Mouse (Mus musculus): ENCODE results near the gene Gtf3c1. TPM values are rescaled to one million over a fixed set of nuclear protein-coding genes. Genes with fewer than 3 reads are reported as not detected.

Gene Gtf3c1
- total and polyA plus RNA-seq, 3 experiments = 36.8 to 151 (median 74.1) TPM

GRCm38 (mm10) chr7:125601280-125601670, 106.3 kb downstream of the Gtf3c1 start:
- Histone ChIP-seq H3K4me1 (ENCODE audit: insufficient read depth, low read depth, low read length) (peaks cover 45% of the 10 kb centered on the region), H3K9me3 (replicated peaks) (no peaks in the 10 kb centered on the region), H3K4me3 (ENCODE audit: low read depth, low read length) (no peak overlapping the region), H3K36me3 (replicated peaks) (no peaks in the 10 kb centered on the region), H3K27me3 (ENCODE audit: insufficient read depth, low read length) (peaks cover 81% of the 10 kb centered on the region)
- no peak for DNase-seq (ENCODE audit: low spot score)
- TF ChIP-seq GATA2 (IDR thresholded peaks at IDR 0.05; ENCODE audit: borderline replicate concordance, low read depth, low read length) (no peak), CTCF (IDR thresholded peaks at IDR 0.05; ENCODE audit: low read depth, low read length) (no peak), TAL1 (conservative IDR thresholded peaks at IDR 0.05; ENCODE audit: low read depth, low read length) (no peak), POLR2AphosphoS5 (IDR thresholded peaks at IDR 0.05; ENCODE audit: insufficient replicate concordance, low read depth, low read length) (no peak), GATA1 (IDR thresholded peaks at IDR 0.05; ENCODE audit: borderline replicate concordance, low read length) (no peak)
- no peak for ATAC-seq (ENCODE audit: extremely low read depth, insufficient number of reproducible peaks, low FRiP score, poor library complexity, severe bottlenecking)

DNA sequence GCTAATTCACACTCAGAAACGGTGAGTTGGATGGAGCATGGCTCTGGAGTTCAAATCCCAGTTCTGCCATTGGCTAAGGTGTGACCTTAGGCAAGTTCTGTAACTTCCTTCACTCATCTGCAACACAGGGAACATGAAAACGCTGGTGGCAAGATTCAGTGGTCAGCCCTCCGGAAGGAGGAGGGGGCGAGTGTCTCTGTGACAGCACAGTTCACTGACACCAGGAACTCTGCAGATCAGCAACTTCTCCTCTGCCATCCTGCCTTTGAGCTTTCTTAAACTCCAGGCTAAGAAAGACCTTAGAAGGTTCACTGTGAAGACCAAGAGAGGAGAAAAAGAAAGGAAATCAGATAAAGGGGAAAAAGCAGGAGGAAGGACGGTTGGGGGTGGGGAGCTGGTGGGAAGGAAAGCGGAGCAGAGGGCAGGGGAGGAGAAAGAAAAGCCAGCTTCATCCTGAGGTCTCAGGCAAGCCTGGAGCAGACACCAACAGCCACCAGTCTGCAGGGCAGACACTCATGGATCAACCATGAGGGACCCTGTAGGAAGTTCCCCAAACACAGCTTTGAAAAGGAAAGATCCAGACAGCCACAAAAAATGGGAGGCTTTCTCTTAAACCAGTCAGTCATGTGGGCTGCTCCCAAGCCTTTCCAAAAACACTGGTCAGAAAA, 106.8 kb downstream of the Gtf3c1 start:
- Histone ChIP-seq H3K27me3 (ENCODE audit: insufficient read depth, low read length) (peaks cover 79% of the 10 kb centered on the region), H3K4me1 (ENCODE audit: insufficient read depth, low read depth, low read length) (peaks cover 47% of the 10 kb centered on the region), H3K36me3 (replicated peaks) (no peaks in the 10 kb centered on the region), H3K9me3 (replicated peaks) (no peaks in the 10 kb centered on the region), H3K4me3 (ENCODE audit: low read depth, low read length) (no peak overlapping the region)
- ATAC-seq (ENCODE audit: extremely low read depth, insufficient number of reproducible peaks, low FRiP score, poor library complexity, severe bottlenecking) = no peak
- no peak for DNase-seq (ENCODE audit: low spot score)
- TF ChIP-seq TAL1 (conservative IDR thresholded peaks at IDR 0.05; ENCODE audit: low read depth, low read length) (no peak), CTCF (IDR thresholded peaks at IDR 0.05; ENCODE audit: low read depth, low read length) (no peak), GATA1 (IDR thresholded peaks at IDR 0.05; ENCODE audit: borderline replicate concordance, low read length) (no peak), POLR2AphosphoS5 (IDR thresholded peaks at IDR 0.05; ENCODE audit: insufficient replicate concordance, low read depth, low read length) (no peak), GATA2 (IDR thresholded peaks at IDR 0.05; ENCODE audit: borderline replicate concordance, low read depth, low read length) (no peak)

DNA sequence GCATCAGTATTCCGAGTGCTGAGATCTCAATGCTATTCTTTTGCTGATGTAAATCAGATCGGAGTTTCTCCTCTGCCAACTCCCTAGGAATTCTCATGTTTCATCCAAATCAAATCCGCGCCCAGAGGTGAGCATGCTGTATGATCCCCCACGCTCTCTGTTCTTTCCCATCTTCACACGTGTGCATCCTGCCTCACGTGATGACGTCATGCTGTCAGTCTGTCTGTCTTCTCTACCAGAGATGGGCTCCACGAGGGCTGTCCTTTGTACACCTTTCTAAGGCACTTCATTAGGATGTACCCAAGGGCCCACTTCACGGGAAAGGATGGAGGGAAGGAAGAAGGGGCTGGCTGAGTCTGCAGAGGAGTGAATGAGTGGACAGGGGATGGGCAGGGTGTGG, 107.4 kb downstream of the Gtf3c1 start:
- no peaks in the 10 kb centered on the region for H3K9me3 ChIP-seq (replicated peaks)
- no peak for TF ChIP-seq GATA1 (IDR thresholded peaks at IDR 0.05; ENCODE audit: borderline replicate concordance, low read length)
- no peak for TF ChIP-seq CTCF (IDR thresholded peaks at IDR 0.05; ENCODE audit: low read depth, low read length)
- TF ChIP-seq GATA2 (IDR thresholded peaks at IDR 0.05; ENCODE audit: borderline replicate concordance, low read depth, low read length) = no peak
- TF ChIP-seq POLR2AphosphoS5 (IDR thresholded peaks at IDR 0.05; ENCODE audit: insufficient replicate concordance, low read depth, low read length) = no peak
- TF ChIP-seq TAL1 (conservative IDR thresholded peaks at IDR 0.05; ENCODE audit: low read depth, low read length) = no peak

DNA sequence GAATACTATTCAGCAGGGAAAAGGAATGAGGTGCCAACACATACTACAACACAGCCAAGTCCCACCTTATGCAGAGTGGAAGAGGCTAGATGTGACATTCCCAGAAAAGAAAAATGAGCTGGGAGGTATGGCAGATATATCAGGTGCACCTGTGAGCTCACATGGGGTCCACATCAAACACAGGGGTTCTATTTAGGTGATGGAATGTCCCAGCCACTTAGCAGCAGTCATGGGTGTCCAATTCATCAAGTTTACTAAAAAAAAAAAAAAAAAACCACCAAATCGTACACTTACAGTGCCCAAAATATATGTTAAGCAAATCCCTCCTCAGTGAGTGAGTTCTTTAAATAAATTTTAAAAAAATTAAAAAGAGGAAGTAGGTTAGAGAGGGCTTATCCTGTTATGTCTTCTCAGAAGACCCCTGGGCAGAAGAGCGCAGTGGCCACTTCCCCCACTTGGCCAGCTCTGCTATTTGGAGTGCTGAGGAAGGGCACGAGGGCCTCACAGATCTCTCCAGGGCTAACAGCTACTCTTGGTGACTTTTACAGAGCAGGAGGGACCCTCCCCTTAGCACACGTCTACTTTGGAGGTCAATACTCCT, 108.1 kb downstream of the Gtf3c1 start:
- peaks cover 68% of the 10 kb centered on the region for H3K27me3 ChIP-seq (ENCODE audit: insufficient read depth, low read length)
- ATAC-seq (ENCODE audit: extremely low read depth, insufficient number of reproducible peaks, low FRiP score, poor library complexity, severe bottlenecking) (no peak), DNase-seq (ENCODE audit: low spot score) (no peak)
- no peaks in the 10 kb centered on the region for H3K9me3 ChIP-seq (replicated peaks)
- peaks cover 52% of the 10 kb centered on the region for H3K4me1 ChIP-seq (ENCODE audit: insufficient read depth, low read depth, low read length)
- no peaks in the 10 kb centered on the region for H3K36me3 ChIP-seq (replicated peaks)
- H3K4me3 ChIP-seq (ENCODE audit: low read depth, low read length) = no peak overlapping the region
- TF ChIP-seq TAL1 (conservative IDR thresholded peaks at IDR 0.05; ENCODE audit: low read depth, low read length) (no peak), GATA2 (IDR thresholded peaks at IDR 0.05; ENCODE audit: borderline replicate concordance, low read depth, low read length) (no peak), GATA1 (IDR thresholded peaks at IDR 0.05; ENCODE audit: borderline replicate concordance, low read length) (no peak), CTCF (IDR thresholded peaks at IDR 0.05; ENCODE audit: low read depth, low read length) (no peak), POLR2AphosphoS5 (IDR thresholded peaks at IDR 0.05; ENCODE audit: insufficient replicate concordance, low read depth, low read length) (no peak)

More for the DNA sequence above, 107.4 kb downstream of the Gtf3c1 start:
- Histone ChIP-seq H3K36me3 (replicated peaks) (no peaks in the 10 kb centered on the region), H3K27me3 (ENCODE audit: insufficient read depth, low read length) (peaks cover 74% of the 10 kb centered on the region), H3K4me3 (ENCODE audit: low read depth, low read length) (no peak overlapping the region), H3K4me1 (ENCODE audit: insufficient read depth, low read depth, low read length) (peaks cover 49% of the 10 kb centered on the region)
- DNase-seq (ENCODE audit: low spot score) (no peak), ATAC-seq (ENCODE audit: extremely low read depth, insufficient number of reproducible peaks, low FRiP score, poor library complexity, severe bottlenecking) (no peak)

DNA sequence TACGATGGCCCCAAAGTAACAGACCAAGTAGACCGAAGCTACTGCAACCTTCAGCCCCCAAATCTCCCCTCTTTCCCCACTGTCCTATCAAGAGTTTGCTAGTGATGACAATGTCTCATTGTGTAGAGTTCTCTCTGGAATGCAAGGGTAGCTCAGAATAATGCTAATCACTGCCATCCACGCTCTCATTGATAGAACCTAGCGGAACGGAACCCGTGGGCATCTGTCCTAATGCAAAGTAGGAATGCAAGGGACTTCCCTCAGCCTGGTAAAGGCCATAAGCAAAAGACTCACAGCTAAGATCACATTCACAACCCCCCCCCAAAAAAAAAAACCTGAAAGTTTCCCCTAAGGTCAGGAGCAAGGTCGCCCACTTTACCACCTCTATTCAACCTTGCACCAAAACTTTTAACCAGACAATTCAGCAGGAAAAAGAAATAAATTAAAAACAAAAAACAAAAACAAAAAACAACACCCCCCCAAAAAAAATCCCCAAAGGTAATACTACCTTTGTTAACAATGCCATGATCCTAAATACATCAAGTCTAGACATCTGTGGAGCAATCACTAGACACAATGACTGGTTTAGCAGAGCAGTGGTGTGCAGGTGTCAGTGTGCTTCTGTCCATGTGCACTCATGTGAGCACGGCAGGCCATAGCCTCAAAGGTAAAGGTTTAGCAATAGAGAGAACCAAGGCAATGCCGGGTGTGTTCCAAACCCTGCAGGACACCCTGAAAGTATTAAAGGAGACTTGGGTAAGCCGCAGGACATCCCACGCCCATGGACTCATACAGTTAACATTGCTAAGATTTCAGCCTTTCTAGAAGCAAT, 109.8 kb downstream of the Gtf3c1 start:
- TF ChIP-seq CTCF (IDR thresholded peaks at IDR 0.05; ENCODE audit: low read depth, low read length) (no peak), TAL1 (conservative IDR thresholded peaks at IDR 0.05; ENCODE audit: low read depth, low read length) (no peak), POLR2AphosphoS5 (IDR thresholded peaks at IDR 0.05; ENCODE audit: insufficient replicate concordance, low read depth, low read length) (no peak), GATA1 (IDR thresholded peaks at IDR 0.05; ENCODE audit: borderline replicate concordance, low read length) (no peak), GATA2 (IDR thresholded peaks at IDR 0.05; ENCODE audit: borderline replicate concordance, low read depth, low read length) (no peak)
- DNase-seq (ENCODE audit: low spot score) = no peak
- Histone ChIP-seq H3K4me3 (ENCODE audit: low read depth, low read length) (no peak overlapping the region), H3K4me1 (ENCODE audit: insufficient read depth, low read depth, low read length) (peaks cover 61% of the 10 kb centered on the region), H3K9me3 (replicated peaks) (no peaks in the 10 kb centered on the region), H3K27me3 (ENCODE audit: insufficient read depth, low read length) (peaks cover 56% of the 10 kb centered on the region), H3K36me3 (replicated peaks) (no peaks in the 10 kb centered on the region)
- ATAC-seq (ENCODE audit: extremely low read depth, insufficient number of reproducible peaks, low FRiP score, poor library complexity, severe bottlenecking) = no peak

- Histone ChIP-seq H3K36me3 (replicated peaks) (no peaks in the 10 kb centered on the region), H3K9me3 (replicated peaks) (no peaks in the 10 kb centered on the region), H3K27me3 (ENCODE audit: insufficient read depth, low read length) (peaks cover 58% of the 10 kb centered on the region), H3K4me1 (ENCODE audit: insufficient read depth, low read depth, low read length) (peaks cover 66% of the 10 kb centered on the region), H3K4me3 (ENCODE audit: low read depth, low read length) (no peak overlapping the region)
- ATAC-seq (ENCODE audit: extremely low read depth, insufficient number of reproducible peaks, low FRiP score, poor library complexity, severe bottlenecking) = no peak
- TF ChIP-seq CTCF (IDR thresholded peaks at IDR 0.05; ENCODE audit: low read depth, low read length) = no peak
- no peak for TF ChIP-seq TAL1 (conservative IDR thresholded peaks at IDR 0.05; ENCODE audit: low read depth, low read length)
- TF ChIP-seq GATA2 (IDR thresholded peaks at IDR 0.05; ENCODE audit: borderline replicate concordance, low read depth, low read length) = no peak
- no peak for TF ChIP-seq GATA1 (IDR thresholded peaks at IDR 0.05; ENCODE audit: borderline replicate concordance, low read length)
- no peak for DNase-seq (ENCODE audit: low spot score)
These were observed 110.5 kb downstream of the Gtf3c1 start for GRCm38 (mm10) chr7:125597083-125597482.

Data from G1E (cell line).